Mouse (Mus musculus) liver, postnatal 0 days (tissue): ENCODE data around the gene Igsf9.

Experiments used
- CTCF ChIP-seq: sonication (generic); IDR thresholded peaks from 2 replicates; pipeline ENCODE4 v1.5.1; 2016; ENCODE audit warnings: antibody characterized with exemption, low read depth
- EP300 ChIP-seq: IDR thresholded peaks from 2 replicates; pipeline ENCODE4 v1.6.1; 2016; ENCODE audit warnings: antibody characterized with exemption, low read depth, mild to moderate bottlenecking

DNA sequence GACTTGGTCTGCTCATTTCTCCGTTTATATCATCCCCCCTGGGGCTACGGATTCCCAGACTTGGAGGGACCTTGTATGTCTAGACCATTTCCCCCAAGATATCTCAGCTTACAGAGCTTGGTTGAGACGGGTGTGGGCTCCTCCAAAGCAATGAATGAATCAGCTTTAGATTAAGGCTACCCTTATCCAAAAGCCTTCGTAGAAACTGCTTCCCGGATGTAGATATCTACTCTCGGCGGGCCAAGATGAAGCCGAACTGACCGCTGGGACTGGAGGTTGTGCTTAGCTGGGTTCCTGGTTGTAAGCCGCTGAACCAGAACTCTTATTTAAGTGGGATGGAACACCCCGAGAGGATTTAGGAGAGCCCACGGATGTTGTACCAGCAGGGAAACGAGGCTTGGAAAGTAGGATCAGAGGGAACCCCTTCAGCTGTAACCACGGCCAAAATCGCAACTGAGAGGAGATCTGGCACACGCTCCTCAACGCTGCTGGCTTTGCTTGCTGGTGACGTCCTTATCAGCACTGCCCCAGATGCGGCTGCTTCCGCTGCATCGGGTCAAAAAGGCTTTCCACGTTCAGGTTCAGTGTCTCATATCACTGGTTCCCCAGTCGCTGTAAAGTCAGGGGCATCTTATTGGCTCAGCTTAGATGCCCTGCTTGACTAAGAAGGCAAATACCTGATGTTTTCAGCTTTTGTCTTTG lies 44.9 kb downstream of the Igsf9 start:
- TF ChIP-seq CTCF (no peak), EP300 (0 out of 2 replicates have a peak, but pooled peaks have one; percentile 38)
